Mouse (Mus musculus) C2C12 (cell line): ENCODE data around the gene Pik3ap1. TPM values are rescaled to one million over a fixed set of nuclear protein-coding genes. Genes with fewer than 3 reads are reported as not detected.
"Not testable (repeated sequence)": the region's sequence is repeated elsewhere in the genome, so short reads cannot be mapped to it uniquely, and the experiment has no call there.

Experiments used
- H3K27me3 ChIP-seq: one replicate; pipeline ENCODE4 v1.6.1; 2011; ENCODE audit not compliant: control insufficient read depth, insufficient read depth, insufficient read length
- H3K36me3 ChIP-seq: one replicate; pipeline ENCODE4 v1.6.1; 2011; ENCODE audit not compliant: control insufficient read depth, insufficient read depth
- H3K4me3 ChIP-seq: one replicate; pipeline ENCODE4 v1.5.1; 2011; ENCODE audit warnings: mild to moderate bottlenecking, control low read depth; ENCODE audit not compliant: poor library complexity, insufficient read depth, severe bottlenecking
- H3K79me2 ChIP-seq: one replicate; pipeline ENCODE4 v1.6.1; 2011; ENCODE audit not compliant: control insufficient read depth, insufficient read depth
- H3K79me3 ChIP-seq: one replicate; pipeline ENCODE4 v1.6.1; 2011; ENCODE audit warnings: low read depth, control low read depth
- H3ac ChIP-seq: one replicate; pipeline ENCODE3; 2011; ENCODE audit warnings: low read depth; ENCODE audit not compliant: control insufficient read depth, insufficient read length
- CEBPB ChIP-seq: IDR thresholded peaks from one replicate; pipeline ENCODE4 v1.6.1; 2011; ENCODE audit warnings: low read depth, mild to moderate bottlenecking, control low read depth, moderate library complexity
- CTCF ChIP-seq: IDR thresholded peaks from one replicate; pipeline ENCODE4 v1.5.1; 2011; ENCODE audit not compliant: control insufficient read depth, insufficient read depth, insufficient read length
- FOSL1 ChIP-seq: IDR thresholded peaks from one replicate; pipeline ENCODE4 v1.8.0; 2011; ENCODE audit warnings: mild to moderate bottlenecking, low read length; ENCODE audit not compliant: poor library complexity, insufficient read depth, severe bottlenecking
- MAX ChIP-seq: IDR thresholded peaks from one replicate; pipeline ENCODE4 v1.6.1; 2011; ENCODE audit warnings: mild to moderate bottlenecking, control low read depth
- MYOD1 ChIP-seq: IDR thresholded peaks from one replicate; pipeline ENCODE4 v1.6.1; 2011; ENCODE audit warnings: low read depth; ENCODE audit not compliant: control insufficient read depth, insufficient read length
- MYOG ChIP-seq: IDR thresholded peaks from one replicate; pipeline ENCODE4 v1.6.1; 2011; ENCODE audit not compliant: control insufficient read depth, insufficient read length; ENCODE audit errors: extremely low read depth
- USF1 ChIP-seq: IDR thresholded peaks from one replicate; pipeline ENCODE4 v1.6.1; 2011; ENCODE audit warnings: low read depth, mild to moderate bottlenecking, control low read depth, moderate library complexity
- polyA plus RNA-seq: library from polyadenylated mRNA; unstranded; fragments of >200 nt; fragmentation: generic; extraction: Trizol; gene quantifications from one replicate; pipeline ENCODE4 v1.2.1, GENCODE M21; 2012; ENCODE audit warnings: missing spikeins

Pik3ap1 gene
- polyA plus RNA-seq, 1 experiment, result 0.01 TPM

GRCm38 (mm10) chr19:41323125-41323524 lies 61.8 kb downstream of the Pik3ap1 start:
- Histone ChIP-seq H3ac (no peak overlapping the region), H3K36me3 (no peaks in the 10 kb centered on the region), H3K79me3 (no peaks in the 10 kb centered on the region), H3K4me3 (no peak overlapping the region), H3K27me3 (peaks cover 33% of the 10 kb centered on the region), H3K79me2 (no peaks in the 10 kb centered on the region)
- TF ChIP-seq MYOG (no peak), FOSL1 (no peak)

DNA sequence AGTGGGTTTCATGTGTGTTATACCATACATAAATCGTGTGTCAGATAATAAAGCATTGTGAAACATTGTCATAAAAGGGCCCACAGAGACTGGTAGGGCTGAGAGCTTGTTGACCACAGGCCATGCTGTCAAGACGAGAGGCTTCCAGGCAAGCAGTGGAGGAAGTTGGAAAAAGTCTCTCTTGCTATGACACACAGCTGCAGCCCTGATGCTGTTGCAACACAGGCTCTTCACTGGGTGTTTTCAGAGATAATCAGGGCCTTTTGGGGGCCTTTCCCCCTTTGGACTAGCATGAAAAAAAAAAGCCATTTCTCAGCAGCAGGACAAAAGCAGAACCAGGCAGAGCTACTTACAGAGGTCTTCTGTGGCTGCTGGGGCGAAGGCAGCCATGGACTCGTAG lies 63.8 kb downstream of the Pik3ap1 start:
- no peaks in the 10 kb centered on the region for H3K36me3 ChIP-seq
- H3ac ChIP-seq, result no peak overlapping the region
- TF ChIP-seq USF1 (no peak), CEBPB (no peak), FOSL1 (no peak), MYOD1 (no peak)
- no peaks in the 10 kb centered on the region for H3K79me2 ChIP-seq
- H3K79me3 ChIP-seq, result no peaks in the 10 kb centered on the region
- no peak overlapping the region for H3K4me3 ChIP-seq
- peaks cover 42% of the 10 kb centered on the region for H3K27me3 ChIP-seq

DNA sequence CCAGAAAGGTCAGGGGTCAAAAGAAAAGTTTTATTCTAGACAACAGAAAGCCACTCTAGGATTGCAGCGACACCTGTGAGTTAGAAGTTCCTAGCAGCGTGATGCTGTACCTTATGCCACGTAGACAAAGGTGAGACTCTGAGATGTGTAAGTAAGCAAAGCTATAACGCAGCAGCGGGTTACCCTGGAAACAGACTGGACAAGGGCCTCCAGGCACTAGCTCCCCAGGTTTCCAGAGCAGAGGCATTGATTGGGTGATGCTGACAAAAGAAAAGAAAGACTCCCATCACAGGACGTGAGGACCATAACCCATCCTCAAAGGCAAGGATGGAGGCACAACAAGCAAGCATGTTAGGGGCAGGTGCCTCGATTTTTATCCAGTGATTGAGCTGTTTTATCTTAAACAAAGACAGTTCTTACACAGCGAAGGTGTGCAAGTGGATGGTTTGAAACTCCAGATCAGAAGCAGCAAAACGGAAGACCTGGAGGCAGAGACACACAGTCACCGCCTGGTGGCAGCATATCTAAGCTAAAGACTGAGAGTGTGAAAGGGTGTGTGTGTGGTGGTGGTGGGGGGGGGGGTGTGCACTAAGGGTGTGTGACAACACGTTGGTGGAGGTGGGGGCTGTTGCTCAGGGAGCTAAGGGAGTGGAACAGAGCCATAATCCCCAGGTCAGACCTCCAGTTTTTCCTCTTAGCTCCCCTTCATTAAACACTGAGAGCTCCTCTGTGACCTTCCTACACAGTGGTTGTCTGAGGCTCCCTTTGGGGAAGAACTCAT lies 67.4 kb downstream of the Pik3ap1 start:
- TF ChIP-seq MAX (no peak), CTCF (peak; percentile 71), FOSL1 (no peak)
- Histone ChIP-seq H3ac (no peak overlapping the region), H3K4me3 (no peak overlapping the region), H3K79me3 (no peaks in the 10 kb centered on the region), H3K79me2 (no peaks in the 10 kb centered on the region), H3K27me3 (peaks cover 58% of the 10 kb centered on the region), H3K36me3 (no peaks in the 10 kb centered on the region)

- TF ChIP-seq MAX, result no peak
- no peak for TF ChIP-seq FOSL1
- no peak for TF ChIP-seq CTCF
- no peak for TF ChIP-seq CEBPB
- TF ChIP-seq MYOG, result no peak
- TF ChIP-seq MYOD1, result no peak
- TF ChIP-seq USF1, result no peak
- H3K27me3 ChIP-seq, result peaks cover 38% of the 10 kb centered on the region
- H3ac ChIP-seq, result no peak overlapping the region
- no peaks in the 10 kb centered on the region for H3K79me2 ChIP-seq
- H3K4me3 ChIP-seq, result no peak overlapping the region
- no peaks in the 10 kb centered on the region for H3K36me3 ChIP-seq
- H3K79me3 ChIP-seq, result no peaks in the 10 kb centered on the region
Observed at GRCm38 (mm10) chr19:41314696-41315095, 70.2 kb downstream of the Pik3ap1 start.

- Histone ChIP-seq H3K79me3 (no peaks in the 10 kb centered on the region), H3K79me2 (no peaks in the 10 kb centered on the region), H3ac (no peak overlapping the region), H3K4me3 (no peak overlapping the region), H3K27me3 (peaks cover 38% of the 10 kb centered on the region), H3K36me3 (no peaks in the 10 kb centered on the region)
- TF ChIP-seq USF1 (no peak), CTCF (no peak), MYOD1 (no peak)
Observed at GRCm38 (mm10) chr19:41313663-41314062, 71.2 kb downstream of the Pik3ap1 start.

DNA sequence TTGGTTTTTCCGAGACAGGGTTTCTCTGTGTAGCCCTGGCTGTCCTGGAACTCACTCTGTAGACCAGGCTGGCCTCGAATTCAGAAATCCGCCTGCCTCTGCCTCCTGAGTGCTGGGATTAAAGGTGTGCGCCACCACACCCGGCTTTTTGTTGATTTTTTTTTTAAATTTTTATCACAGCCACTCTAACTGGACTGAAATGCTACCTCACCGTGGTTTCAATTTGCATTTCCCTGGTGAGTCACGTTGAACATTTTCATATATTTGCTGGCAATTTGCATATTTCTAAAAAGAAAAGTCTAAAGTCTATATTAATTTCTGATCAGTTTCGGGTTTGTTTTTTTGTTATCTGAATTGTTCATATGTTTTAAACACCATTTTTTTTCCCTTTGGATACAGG lies 72.3 kb downstream of the Pik3ap1 start:
- H3ac ChIP-seq, H3K79me2 ChIP-seq, H3K36me3 ChIP-seq, H3K79me3 ChIP-seq, H3K4me3 ChIP-seq: not testable (repeated sequence)
- H3K27me3 ChIP-seq, result peaks cover 42% of the 10 kb centered on the region
